Mouse (Mus musculus) lung, postnatal 0 days (tissue): Measurements from ENCODE around the gene Zbtb32.

ENCODE experiments used
- CTCF ChIP-seq: IDR thresholded peaks from 2 replicates; pipeline ENCODE4 v1.5.1; 2016; ENCODE audit warnings: antibody characterized with exemption, mild to moderate bottlenecking
- EP300 ChIP-seq: IDR thresholded peaks from 2 replicates; pipeline ENCODE4 v1.6.1; 2016; ENCODE audit warnings: antibody characterized with exemption, mild to moderate bottlenecking, control low read depth

- no peak for TF ChIP-seq CTCF
- TF ChIP-seq EP300 = no peak
Measured at GRCm38 (mm10) chr7:30639083-30639482, 40.4 kb upstream of the Zbtb32 start.
